Mouse (Mus musculus) Patski (cell line): ENCODE results near the gene Fyttd1. TPM values are rescaled to one million over a fixed set of nuclear protein-coding genes. Genes with fewer than 3 reads are reported as not detected.

Source experiments
- ATAC-seq: fragments of 100-300 bp; one replicate; pipeline ENCODE4 v1.8.0; 2021
- CTCF ChIA-PET: fragments of 350-600 bp; sonication (Branson Sonifier 250); formaldehyde crosslinking; loops from one replicate; lab custom pipeline; 2022; ENCODE audit warnings: inconsistent platforms; lab: Charles Lee
- POLR2A ChIA-PET: fragments of 350-600 bp; sonication (Branson Sonifier 250); formaldehyde crosslinking; loops from one replicate; lab custom pipeline; 2022; ENCODE audit warnings: antibody characterized with exemption, inconsistent platforms; lab: Charles Lee
- DNase-seq: peaks from one replicate; pipeline ENCODE4 v3.0.0-alpha.2; 2011; ENCODE audit warnings: low read depth, low spot score
- H3K27me3 ChIP-seq: fragments of 371-371 bp; one replicate; pipeline ENCODE4 v1.5.1; 2021
- CTCF ChIP-seq: fragments of 100-300 bp; IDR thresholded peaks from one replicate; pipeline ENCODE4 v1.5.1; 2021
- in situ Hi-C: fragments of 300-500 bp; cut with MboI; formaldehyde crosslinking; loops from 3 replicates; pipeline ENCODE4 v1.11.1; 2018; ENCODE audit warnings: low pct_unique_long_range_greater_than_20kb, mixed read lengths
- polyA plus RNA-seq: library from polyadenylated mRNA; unstranded; gene quantifications from one replicate; pipeline ENCODE4 v1.2.3, GENCODE M21; 2021

Gene Fyttd1
- polyA plus RNA-seq, result 108 TPM

DNA sequence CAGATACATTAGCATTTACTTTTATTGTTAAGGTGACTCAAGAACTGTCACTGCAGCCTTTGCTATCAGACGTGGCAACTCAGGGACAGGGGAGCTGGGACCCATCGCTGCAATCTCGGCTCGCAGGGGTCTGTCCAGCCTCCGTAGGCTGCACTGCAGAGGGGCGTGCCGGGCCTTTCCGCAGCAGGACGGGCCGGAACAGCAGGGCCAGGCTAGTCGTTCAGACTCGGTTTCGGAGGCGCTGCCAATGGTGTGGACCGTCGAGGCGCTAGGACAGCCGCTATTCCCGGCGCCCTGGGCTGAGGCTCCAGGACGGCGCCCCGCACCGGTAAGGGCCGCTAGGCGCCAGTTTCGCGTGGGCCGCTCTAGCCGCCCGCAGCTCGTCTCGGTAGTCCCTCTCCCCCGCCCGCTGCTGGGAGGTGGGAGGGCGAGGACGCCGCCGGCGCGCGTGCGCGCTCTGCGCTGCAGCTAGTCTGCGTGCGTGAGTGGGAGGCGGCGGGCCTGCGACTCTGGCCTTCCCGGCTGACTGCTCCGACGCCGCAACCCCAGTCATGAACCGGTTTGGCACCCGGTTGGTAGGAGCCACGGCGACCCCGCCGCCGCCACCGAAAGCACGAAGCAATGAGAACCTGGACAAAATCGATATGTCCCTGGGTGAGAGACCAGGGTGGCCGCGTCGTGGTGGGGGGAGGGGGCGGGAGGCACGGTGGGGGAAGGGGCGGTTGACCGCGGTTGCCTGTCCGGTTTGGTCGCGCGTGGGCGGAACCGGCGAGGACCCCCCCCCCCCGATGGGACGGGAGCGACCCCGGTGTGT, at the start of gene Fyttd1, which contains the start of gene Rubcn:
Gene Fyttd1, plus strand, starts transcription at position 158 of the 814 bp plus-strand sequence.
Gene Rubcn, minus strand, starts transcription at position 424 of the 814 bp plus-strand sequence.
- peak; percentile 97 for TF ChIP-seq CTCF
- ChIA-PET POLR2A (interaction anchor here (0.7 to 1.5 kb wide), 3 partner anchors 13 to 24 kb away, joined by 3 to 7 read pairs (median 4); no protein-coding TSS in a partner anchor), CTCF (interaction anchor here (1.6 to 1.9 kb wide), 4 partner anchors 10 to 25 kb away, joined by 3 to 12 read pairs (median 6); no protein-coding TSS in a partner anchor)
- in situ Hi-C loops, result no loop called here
- peak; percentile 61 for DNase-seq
- H3K27me3 ChIP-seq, result no peaks in the 10 kb centered on the region
- ATAC-seq, result peak; percentile 76

DNA sequence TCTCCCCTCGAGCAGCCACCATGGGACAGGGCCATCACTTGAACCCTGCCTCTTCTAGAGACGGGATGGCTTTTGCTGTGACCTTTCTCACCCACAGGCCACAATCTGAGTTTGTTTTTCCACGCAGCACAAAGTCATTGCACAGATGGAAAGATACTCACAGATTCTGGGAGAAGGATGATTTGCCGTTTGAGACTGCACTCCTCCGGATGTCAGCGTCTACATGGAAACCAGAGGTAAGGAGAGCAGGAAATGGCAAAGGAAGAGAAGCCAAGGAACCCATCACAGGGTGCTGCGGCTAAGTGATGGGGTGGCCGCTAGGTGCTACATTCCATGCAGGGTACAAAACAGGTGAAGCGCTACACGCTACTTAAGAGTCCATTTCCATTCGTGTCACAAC, 48.2 kb upstream of the Fyttd1 start:
- TF ChIP-seq CTCF, result no peak
- POLR2A ChIA-PET, result interaction anchor here (0.6 kb wide), 1 partner anchor 83 kb away, joined by 3 read pairs; no protein-coding TSS in a partner anchor
- DNase-seq, result no peak

DNA sequence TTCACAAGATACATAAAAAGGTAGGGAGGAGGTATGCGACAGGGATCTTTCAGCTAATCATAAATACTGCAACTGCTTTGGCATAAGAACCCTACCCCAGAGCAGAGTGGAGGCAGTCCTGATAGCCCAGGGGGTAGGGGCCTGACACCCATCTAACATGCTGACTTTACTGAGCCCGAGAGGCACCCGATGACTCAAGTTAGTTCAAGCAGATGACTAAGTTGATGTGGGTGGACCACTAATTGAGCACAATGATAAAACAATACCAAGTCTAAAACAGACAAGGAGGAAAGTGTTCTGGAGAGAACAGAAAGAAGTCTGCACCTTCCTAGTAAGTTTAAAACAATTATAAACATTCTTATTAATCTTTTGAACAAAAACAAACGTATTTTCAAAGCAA, 45.8 kb upstream of the Fyttd1 start:
- ATAC-seq, result no peak
- no peak for TF ChIP-seq CTCF
- DNase-seq, result no peak
- ChIA-PET POLR2A (no interaction called here), CTCF (no interaction called here)
- in situ Hi-C loops, result no loop called here
- no peaks in the 10 kb centered on the region for H3K27me3 ChIP-seq

More for the DNA sequence above, 48.2 kb upstream of the Fyttd1 start:
- H3K27me3 ChIP-seq, result no peaks in the 10 kb centered on the region
- ATAC-seq, result no peak
- in situ Hi-C loops, result no loop called here
- CTCF ChIA-PET, result no interaction called here

DNA sequence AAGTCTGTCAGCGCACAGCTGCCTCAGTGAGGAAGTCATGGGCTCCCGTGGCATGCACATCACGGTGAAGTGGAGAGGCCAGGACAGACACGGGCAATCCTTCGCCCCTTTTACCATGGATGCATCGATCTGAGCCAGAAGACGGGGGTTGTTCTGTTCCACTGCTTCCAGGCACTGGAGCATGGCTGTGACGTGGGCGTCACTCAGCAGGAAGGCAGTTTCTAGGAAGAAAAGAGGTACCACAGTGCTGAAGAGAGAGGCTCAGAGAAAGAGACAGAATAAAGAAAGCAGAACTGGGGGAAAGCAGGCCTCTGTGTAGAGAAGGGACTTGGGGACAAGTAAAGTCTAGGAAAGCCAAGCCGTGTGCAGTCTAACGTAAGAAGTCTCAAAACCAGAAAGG, 30.2 kb upstream of the Fyttd1 start:
- ChIA-PET POLR2A (no interaction called here), CTCF (no interaction called here)
- DNase-seq (no peak), ATAC-seq (no peak)
- H3K27me3 ChIP-seq, result no peaks in the 10 kb centered on the region
- in situ Hi-C loops, result no loop called here
- TF ChIP-seq CTCF, result no peak

DNA sequence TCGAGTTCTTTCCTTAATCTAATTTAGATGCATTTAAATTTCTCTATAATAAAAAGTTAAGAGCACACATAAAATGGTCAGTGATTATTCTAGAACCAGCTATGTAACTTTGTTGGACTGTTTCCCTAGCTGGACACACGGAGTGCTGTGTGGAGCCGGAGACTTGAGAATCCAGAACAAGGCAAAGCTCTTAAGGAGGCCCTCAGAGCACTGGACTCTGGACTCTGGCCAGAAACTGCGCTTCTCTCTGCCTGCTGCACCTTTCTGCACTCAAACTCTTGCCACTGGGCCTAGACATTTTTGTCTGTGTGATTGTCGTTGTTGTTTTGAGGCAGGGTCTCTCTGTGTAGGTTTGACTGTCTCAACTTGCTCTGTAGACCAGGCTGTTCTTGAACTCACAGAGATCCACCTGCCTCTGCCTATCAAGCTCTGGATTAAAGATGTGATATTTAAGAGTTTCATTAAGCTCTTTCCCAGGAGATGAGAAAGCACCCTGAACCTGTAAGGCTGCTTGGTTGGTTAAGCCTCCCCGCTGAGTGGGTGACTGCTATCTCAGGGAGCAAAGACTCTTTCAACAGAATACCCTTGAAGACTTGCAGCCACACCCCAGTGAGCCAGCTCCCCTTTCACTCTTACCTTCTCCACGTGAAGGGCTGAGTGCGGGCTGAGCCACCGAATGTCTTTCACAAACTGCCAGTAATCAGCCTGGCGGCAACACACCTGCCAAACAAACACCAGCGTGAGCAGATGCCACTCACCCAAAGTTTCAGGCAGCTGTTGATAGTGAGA, 28.1 kb upstream of the Fyttd1 start:
- ChIA-PET POLR2A (no interaction called here), CTCF (no interaction called here)
- ATAC-seq (no peak), DNase-seq (no peak)
- TF ChIP-seq CTCF, result no peak
- in situ Hi-C loops, result no loop called here
- no peaks in the 10 kb centered on the region for H3K27me3 ChIP-seq

DNA sequence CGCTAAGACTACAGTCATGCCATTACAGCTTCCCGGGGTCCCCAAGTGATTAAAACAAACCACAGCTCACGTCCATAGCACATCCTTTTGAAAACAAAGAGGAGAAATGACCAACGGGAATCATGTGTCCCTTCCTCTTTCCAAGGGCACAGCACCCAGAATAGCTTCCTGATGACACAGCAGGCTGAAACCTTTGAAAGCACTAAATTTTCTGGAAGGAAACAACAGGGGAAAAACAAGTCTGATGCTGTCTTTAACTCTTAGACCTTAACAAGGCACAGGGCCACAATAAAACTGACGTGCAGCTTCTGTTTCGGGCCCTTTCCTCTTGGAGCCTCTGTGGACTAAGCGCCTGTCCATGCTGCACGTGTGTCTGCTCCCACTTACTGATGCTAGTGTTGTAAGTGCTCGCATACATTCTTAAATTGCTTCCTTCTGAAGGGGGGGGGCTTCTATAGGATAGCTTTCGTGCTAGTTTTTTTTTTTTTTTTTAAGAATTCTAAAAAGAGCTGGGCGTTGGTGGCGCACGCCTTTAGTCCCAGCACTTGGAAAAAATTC, 23.7 kb upstream of the Fyttd1 start:
- ATAC-seq, result no peak
- ChIA-PET POLR2A (interaction anchor here (0.7 to 0.9 kb wide), 3 partner anchors 14 to 25 kb away, joined by 3 to 9 read pairs (median 4); partner anchors contain the start of gene Fyttd1), CTCF (interaction anchor here (1.5 to 2.0 kb wide), 4 partner anchors 13 to 63 kb away, joined by 3 to 5 read pairs (median 4); partner anchors contain the start of genes Fyttd1 and Rubcn)
- H3K27me3 ChIP-seq, result no peaks in the 10 kb centered on the region
- no peak for DNase-seq
- in situ Hi-C loops, result no loop called here
- no peak for TF ChIP-seq CTCF

DNA sequence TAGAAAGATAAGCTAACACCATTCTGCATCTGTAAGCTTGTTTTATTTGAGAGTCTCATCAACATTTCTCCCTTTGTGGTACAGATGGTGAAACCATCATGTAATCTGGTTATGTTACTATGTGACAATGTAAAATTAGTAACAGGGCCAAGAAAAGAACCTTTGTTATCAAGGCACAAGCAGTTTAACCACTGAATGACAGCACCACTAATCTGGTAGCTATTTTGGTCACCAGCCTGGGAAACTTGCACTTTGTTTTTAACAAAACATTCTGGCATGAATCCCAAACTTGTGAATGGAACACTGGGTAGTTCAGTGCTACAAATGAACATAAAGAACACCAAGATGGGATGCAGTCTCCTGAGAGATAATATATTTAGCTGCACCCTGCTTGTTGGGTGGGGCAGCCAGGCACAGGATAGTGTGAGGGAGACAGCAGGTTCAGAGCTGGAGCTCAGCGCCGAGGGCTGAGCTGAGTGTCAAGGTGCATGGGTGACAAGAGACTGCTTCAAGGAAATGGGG, 23.2 kb upstream of the Fyttd1 start:
- no peak for DNase-seq
- no peak for TF ChIP-seq CTCF
- in situ Hi-C loops, result no loop called here
- CTCF ChIA-PET, result interaction anchor here (1.5 to 2.0 kb wide), 3 partner anchors 13 to 62 kb away, joined by 3 to 5 read pairs (median 3); partner anchors contain the start of genes Fyttd1 and Rubcn
- no peak for ATAC-seq
- H3K27me3 ChIP-seq, result no peaks in the 10 kb centered on the region
- POLR2A ChIA-PET, result interaction anchor here (0.7 to 0.9 kb wide), 3 partner anchors 13 to 24 kb away, joined by 3 to 9 read pairs (median 4); partner anchors contain the start of gene Fyttd1

DNA sequence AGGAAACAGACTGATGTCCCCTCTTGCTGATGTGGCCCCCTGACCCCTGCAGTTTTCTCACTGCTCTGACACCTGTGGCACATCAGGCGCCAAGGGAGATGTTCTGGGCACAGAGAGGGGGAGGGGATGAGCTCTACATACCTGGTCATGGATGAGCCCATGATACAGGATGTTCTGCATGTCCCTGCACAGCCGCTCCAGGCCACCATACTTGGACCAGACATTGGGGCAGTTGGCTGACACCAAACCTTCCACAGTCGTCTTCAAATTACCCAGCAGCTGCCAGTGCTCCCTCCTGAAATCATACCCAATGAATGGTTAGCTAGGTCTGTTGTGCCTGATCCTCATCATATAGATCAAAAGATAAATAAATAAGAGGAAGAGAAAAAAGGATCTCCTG, 20.5 kb upstream of the Fyttd1 start:
- no peaks in the 10 kb centered on the region for H3K27me3 ChIP-seq
- ATAC-seq (no peak), DNase-seq (no peak)
- in situ Hi-C loops, result no loop called here
- ChIA-PET CTCF (interaction anchor here (1.0 kb wide), 1 partner anchor 10 kb away, joined by 4 read pairs; no protein-coding TSS in a partner anchor), POLR2A (interaction anchor here (0.9 kb wide), 1 partner anchor 19 kb away, joined by 3 read pairs; no protein-coding TSS in a partner anchor)
- TF ChIP-seq CTCF, result no peak

DNA sequence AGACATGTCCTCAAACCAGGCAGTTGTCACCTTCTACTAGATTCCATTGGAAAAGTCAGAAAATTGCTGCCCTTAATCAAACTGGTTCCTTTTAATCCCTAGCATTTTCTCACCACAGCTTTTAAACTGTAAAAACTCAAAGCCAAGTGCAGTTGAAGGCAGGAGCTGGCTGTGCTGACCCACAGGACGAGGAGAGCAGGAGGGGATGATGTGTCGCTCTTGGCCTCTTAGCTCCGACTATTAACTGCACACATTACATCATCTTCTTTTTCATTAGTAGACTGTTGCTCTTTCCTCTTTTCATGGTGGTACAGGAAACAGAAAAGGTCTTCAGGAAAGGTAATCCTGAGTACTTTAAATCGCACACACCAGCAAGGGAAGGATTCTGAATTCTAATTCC, 18.9 kb upstream of the Fyttd1 start:
- in situ Hi-C loops, result no loop called here
- CTCF ChIA-PET, result interaction anchor here (1.4 kb wide), 2 partner anchors 16 to 29 kb away, joined by 3 to 4 read pairs; no protein-coding TSS in a partner anchor
- ATAC-seq, result no peak
- no peaks in the 10 kb centered on the region for H3K27me3 ChIP-seq
- POLR2A ChIA-PET, result interaction anchor here (2.0 kb wide), 1 partner anchor 19 kb away, joined by 7 read pairs; the partner anchor contains the start of genes Fyttd1 and Rubcn
- TF ChIP-seq CTCF, result no peak
- no peak for DNase-seq
